29 mouse cellular contexts compared by ENCODE assay signal in the genomic region with DNA sequence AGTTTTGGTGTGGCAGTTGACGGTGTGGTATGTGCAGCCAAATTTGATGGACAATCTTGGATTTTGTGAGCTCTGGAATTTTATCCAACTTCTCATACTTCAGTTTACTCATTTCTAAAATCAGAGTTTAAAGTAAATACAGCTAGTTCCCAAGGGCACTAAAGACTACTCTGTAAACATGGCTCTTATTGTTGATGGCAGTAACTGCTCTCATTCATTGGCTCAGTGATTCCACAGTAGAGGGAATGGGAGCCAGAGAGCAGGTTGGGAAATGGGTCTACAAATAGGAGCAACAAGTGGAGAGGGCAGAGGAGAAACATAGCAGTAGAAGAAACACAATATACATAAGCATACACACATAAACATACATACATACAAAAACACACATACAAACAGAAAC. TPM values are rescaled to one million over a fixed set of nuclear protein-coding genes. Genes with fewer than 3 reads are reported as not detected.
"Had no signal": no experiment of that assay in that cellular context is flagged by ENCODE, and none has a peak within 500 bp of the region (broad histone marks: within the 10 kb centered on the region; RNA-seq: fewer than 3 reads in every experiment).

No protein-coding gene starts in this region.

- H3K36me3 ChIP-seq: heart, embryonic 13.5 days; heart, embryonic 15.5 days; hindbrain, embryonic 10.5 days; hindbrain, embryonic 12.5 days; intestine, embryonic 15.5 days; limb, embryonic 10.5 days; limb, embryonic 12.5 days had no signal

- H3K4me1 ChIP-seq: heart, embryonic 13.5 days; heart, embryonic 15.5 days; hindbrain, embryonic 10.5 days; hindbrain, embryonic 12.5 days; intestine, embryonic 15.5 days; limb, embryonic 10.5 days; limb, embryonic 12.5 days had no signal

- H3K4me3 ChIP-seq: gastrocnemius, adult 2 months; heart, adult 2 months; heart, embryonic 13.5 days; heart, embryonic 15.5 days; hindbrain, embryonic 10.5 days; hindbrain, embryonic 12.5 days; intestine, embryonic 15.5 days; layer of hippocampus, adult 2 months; left cerebral cortex, adult 2 months; limb, embryonic 10.5 days; limb, embryonic 12.5 days had no signal

- ATAC-seq: hindbrain, embryonic 16.5 days; inflammation-experienced regulatory T-cells, adult 6 months; intestine, embryonic 15.5 days; intestine, postnatal 0 days had no signal

- H3K27ac ChIP-seq: gastrocnemius, adult 2 months; heart, adult 2 months; heart, embryonic 13.5 days; heart, embryonic 15.5 days; hindbrain, embryonic 10.5 days; hindbrain, embryonic 12.5 days; hindbrain, embryonic 14.5 days; intestine, embryonic 15.5 days; layer of hippocampus, adult 2 months; left cerebral cortex, adult 2 months; limb, embryonic 10.5 days; limb, embryonic 12.5 days had no signal

- H3K4me2 ChIP-seq: heart, embryonic 11.5 days; heart, embryonic 13.5 days; heart, embryonic 15.5 days; hindbrain, embryonic 12.5 days; hindbrain, embryonic 14.5 days; intestine, embryonic 15.5 days; limb, embryonic 12.5 days had no signal

- H3K9ac ChIP-seq: heart, embryonic 13.5 days; heart, embryonic 15.5 days; hindbrain, embryonic 12.5 days; hindbrain, embryonic 14.5 days; intestine, embryonic 15.5 days; limb, embryonic 12.5 days had no signal

- H3K27me3 ChIP-seq: heart, embryonic 13.5 days; heart, embryonic 15.5 days; hindbrain, embryonic 12.5 days; intestine, embryonic 15.5 days; limb, embryonic 12.5 days had no signal

- H3K9me3 ChIP-seq: heart, embryonic 13.5 days; heart, embryonic 15.5 days; hindbrain, embryonic 10.5 days; hindbrain, embryonic 12.5 days; intestine, embryonic 15.5 days; limb, embryonic 10.5 days; limb, embryonic 12.5 days had no signal

- DNase-seq: gastrocnemius, adult 2 months; gastrocnemius, postnatal 10 days; gastrocnemius, postnatal 25 days; heart, adult 2 months; heart, postnatal 14 days; heart, postnatal 36 days; kidney, adult 18-20 months; kidney, adult 8-10 months; kidney, postnatal 10 days; kidney, postnatal 25 days; kidney, postnatal 4 days; liver had no signal

RNA-seq across cellular contexts. Expression of a gene that starts 15.5 kb away (rescaled TPM):
- total RNA-seq: gastrocnemius, adult 2 months; gastrocnemius, postnatal 25 days; heart, postnatal 36 days; left cerebral cortex, postnatal 14 days; left cerebral cortex, postnatal 36 days had no signal

RNA-seq across cellular contexts. Expression of a gene that starts 34.4 kb away (rescaled TPM):
- total RNA-seq: gastrocnemius, postnatal 25 days; layer of hippocampus, adult 2 months; layer of hippocampus, postnatal 25 days; left cerebral cortex, adult 2 months; left cerebral cortex, postnatal 14 days had no signal
- polyA plus RNA-seq: heart, embryonic 11.5 days; heart, embryonic 13.5 days; hindbrain, embryonic 10.5 days; hindbrain, embryonic 12.5 days; hindbrain, embryonic 14.5 days; hindbrain, embryonic 16.5 days; limb, embryonic 10.5 days; limb, embryonic 12.5 days had no signal
